Mouse (Mus musculus) c-Kit-positive CD71-positive TER-119-positive erythroid progenitor cells, embryonic 14.5 days (primary cell): ENCODE results near the gene Efna2.
"Not testable (repeated sequence)": the region's sequence is repeated elsewhere in the genome, so short reads cannot be mapped to it uniquely, and the experiment has no call there.

Source experiments
- DNase-seq: peaks from one replicate; pipeline ENCODE4 v3.0.0-alpha.2; 2013; ENCODE audit warnings: low spot score

Gene Efna2

GRCm38 (mm10) chr10:80156002-80156751 lies 23.1 kb upstream of the Efna2 start:
- no peak for DNase-seq

DNA sequence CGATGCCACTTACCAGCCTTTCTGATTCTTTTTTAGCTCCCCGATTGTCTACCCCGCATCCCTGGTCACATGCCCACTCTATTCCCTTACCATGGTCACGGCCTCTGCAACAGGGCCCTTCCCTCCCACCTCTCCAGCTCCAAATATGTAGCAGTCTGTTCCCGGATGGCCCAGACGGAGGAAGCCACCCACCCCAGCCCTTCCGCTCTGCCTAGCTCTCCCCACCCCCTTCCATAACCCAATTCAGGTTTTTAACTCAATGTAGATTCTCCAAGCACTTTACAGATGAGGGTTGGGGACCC lies 22.6 kb upstream of the Efna2 start:
- no peak for DNase-seq

DNA sequence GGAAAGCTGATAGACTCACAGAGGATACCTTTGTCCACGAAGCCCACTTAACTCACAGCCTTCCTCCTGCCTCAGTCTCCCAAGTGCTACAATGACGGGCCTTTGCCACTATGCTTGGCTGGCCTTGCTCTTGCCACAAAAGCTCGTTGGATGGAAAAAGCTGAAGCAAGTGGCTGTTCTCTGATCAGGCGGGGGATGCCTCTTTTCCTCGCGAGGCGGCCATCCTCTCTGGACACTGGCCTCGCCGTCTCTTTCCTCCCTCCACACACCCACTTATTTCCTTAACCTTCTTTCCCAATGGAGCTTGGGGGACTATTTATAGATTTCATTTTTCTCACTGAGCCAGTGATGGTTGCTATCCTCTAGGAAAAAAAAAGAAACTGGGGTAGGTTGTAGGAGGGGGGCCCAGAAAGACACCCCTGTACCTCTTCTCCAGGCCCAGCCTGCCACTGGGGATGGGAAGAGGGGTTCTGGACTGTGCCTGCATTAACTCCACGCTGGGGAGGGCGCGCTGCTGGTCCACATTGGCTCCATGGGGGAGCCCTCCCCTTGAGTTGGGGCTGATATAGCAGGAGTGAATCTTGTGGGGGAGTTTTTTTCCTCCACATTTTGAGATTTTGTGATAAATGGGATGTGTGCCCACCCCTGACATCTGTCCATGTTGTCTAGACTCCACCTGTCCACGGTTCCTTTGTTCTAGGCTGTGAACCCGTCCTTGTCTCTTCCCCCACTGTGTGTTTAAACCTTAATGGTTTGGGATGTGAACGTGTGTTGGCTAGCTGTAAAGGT lies 21.9 kb upstream of the Efna2 start:
- no peak for DNase-seq

- DNase-seq = no peak
These were observed 20.8 kb upstream of the Efna2 start for GRCm38 (mm10) chr10:80158307-80158986.

GRCm38 (mm10) chr10:80159021-80159560 lies 20.2 kb upstream of the Efna2 start:
- DNase-seq = no peak

GRCm38 (mm10) chr10:80159561-80160454 lies 19.5 kb upstream of the Efna2 start:
- DNase-seq = peak; percentile 97

DNA sequence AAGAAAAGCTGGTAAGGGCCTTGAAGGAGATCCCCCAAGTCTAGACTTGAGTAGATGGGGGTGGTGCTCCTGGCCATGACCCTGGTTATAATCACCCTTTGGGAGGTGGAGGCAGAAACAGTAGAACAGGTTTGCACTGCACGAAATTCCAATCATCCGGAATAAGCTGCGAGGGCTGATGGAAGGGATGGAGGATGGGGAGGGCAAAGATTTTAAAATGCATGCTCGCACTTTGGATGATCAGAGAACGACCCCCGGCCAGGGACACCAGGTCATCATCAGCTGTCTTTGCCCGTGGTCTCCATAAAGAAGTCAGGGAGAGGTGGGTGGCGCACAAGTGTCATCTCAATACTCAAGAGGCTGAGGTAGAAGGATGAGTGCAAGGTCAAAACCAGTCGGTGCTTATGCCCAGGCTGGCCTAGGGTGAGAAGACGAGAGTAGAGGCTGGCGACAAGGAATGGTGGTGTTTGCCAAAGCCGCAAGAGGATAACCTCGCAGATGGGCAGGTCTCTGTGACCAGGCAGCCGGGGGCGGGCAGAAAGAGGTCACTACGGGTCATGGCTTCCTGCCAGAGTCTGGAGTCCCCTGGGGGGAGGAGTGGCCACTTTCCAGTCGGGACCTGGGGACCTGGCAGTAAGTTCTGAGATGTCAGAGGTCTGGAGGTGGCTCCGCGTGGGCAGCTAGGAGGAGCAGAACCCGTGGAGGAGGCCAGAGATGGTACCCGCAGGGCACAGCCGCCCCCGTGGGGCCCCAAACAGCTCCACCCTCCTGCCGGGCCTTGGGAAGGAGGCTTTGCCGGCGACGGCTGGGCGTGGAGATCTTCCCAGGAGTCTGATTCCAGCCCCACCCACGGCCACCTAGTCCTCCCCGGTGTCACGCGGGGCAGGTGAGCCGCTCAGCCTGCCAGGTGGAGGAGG lies 18.6 kb upstream of the Efna2 start:
- DNase-seq = no peak

- DNase-seq = no peak
These were observed 17.6 kb upstream of the Efna2 start for GRCm38 (mm10) chr10:80161522-80162242.

- DNase-seq = no peak
These were observed 17.1 kb upstream of the Efna2 start for GRCm38 (mm10) chr10:80162243-80162608.

- DNase-seq = no peak
These were observed 16.5 kb upstream of the Efna2 start for GRCm38 (mm10) chr10:80162716-80163299.

- no peak for DNase-seq
These were observed 15.6 kb upstream of the Efna2 start for GRCm38 (mm10) chr10:80163721-80164120.

- DNase-seq = no peak
These were observed 14.9 kb upstream of the Efna2 start for GRCm38 (mm10) chr10:80164161-80164997.

- DNase-seq = peak; percentile 95
These were observed 14.3 kb upstream of the Efna2 start for GRCm38 (mm10) chr10:80164998-80165344.

- DNase-seq = no peak
These were observed 13.7 kb upstream of the Efna2 start, which contains the start of gene Cirbp for GRCm38 (mm10) chr10:80165392-80166128. Gene Cirbp (plus strand): TSS chr10:80165985.

- not testable (repeated sequence) for DNase-seq
These were observed 13.1 kb upstream of the Efna2 start for GRCm38 (mm10) chr10:80166136-80166535.

GRCm38 (mm10) chr10:80167460-80168037 lies 11.7 kb upstream of the Efna2 start:
- peak; percentile 99 for DNase-seq

DNA sequence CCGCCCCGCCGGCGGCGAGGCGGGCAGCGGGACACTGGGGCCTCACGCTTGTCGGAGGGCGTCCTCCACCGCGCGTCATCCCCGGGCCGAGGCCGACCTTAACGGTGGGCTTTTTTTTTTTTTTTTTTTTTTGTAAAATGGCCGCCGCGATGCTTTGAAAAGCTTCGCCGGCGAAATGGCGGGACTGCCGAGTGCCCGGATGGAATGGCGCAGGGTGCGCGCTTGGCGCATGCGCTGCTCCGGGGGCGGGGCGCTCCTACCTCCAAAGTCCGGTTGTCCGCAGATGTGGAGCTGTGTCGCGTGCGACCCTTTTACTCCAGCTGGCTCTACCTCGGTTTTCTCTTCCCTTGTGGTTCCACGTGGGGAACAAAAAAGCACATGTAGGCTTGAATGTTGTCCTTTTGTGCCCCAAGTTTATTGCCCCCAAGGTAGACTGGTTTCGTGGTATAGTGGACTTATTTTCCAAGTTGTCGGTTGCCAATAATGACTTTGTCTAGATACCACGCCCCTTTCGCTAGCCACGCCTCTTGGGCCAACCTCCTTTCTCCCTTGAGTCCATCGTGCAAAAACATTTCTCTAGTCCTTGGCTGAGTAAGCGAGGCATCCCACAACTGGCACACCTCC lies 11.1 kb upstream of the Efna2 start:
- DNase-seq = peak; percentile 86
